Mouse (Mus musculus) embryonic facial prominence, embryonic 10.5 days (tissue): Measurements from ENCODE around the gene Cyp39a1. TPM values are rescaled to one million over a fixed set of nuclear protein-coding genes. Genes with fewer than 3 reads are reported as not detected.

ENCODE experiments used
- polyA plus RNA-seq: library from polyadenylated mRNA; unstranded; fragments of >200 nt; fragmentation: Nextera tagmentation; extraction: Ambion mirVana; gene quantifications from 2 replicates; pipeline ENCODE4 v1.2.1, GENCODE M21; 2016

The Cyp39a1 gene
- polyA plus RNA-seq, 1 experiment from 2014 or later: 34.2 TPM

Other genes starting within 250 kb of the Cyp39a1 start
- gene Mep1a, start 164.6 kb upstream of the Cyp39a1 start, polyA plus RNA-seq: not detected in 2 replicates
- 0.19 and 0.30 TPM in 2 replicates for gene Ankrd66, start 123.8 kb upstream of the Cyp39a1 start, polyA plus RNA-seq
- 5.0 and 5.1 TPM in 2 replicates for gene Pla2g7, start 99.3 kb upstream of the Cyp39a1 start, polyA plus RNA-seq
- gene Tdrd6, start 37.1 kb upstream of the Cyp39a1 start, polyA plus RNA-seq: 0.14 and 0.17 TPM in 2 replicates
- 34.5 and 38.1 TPM in 2 replicates for gene Slc25a27, start 211 bp upstream of the Cyp39a1 start, polyA plus RNA-seq
- gene Rcan2, start 133.9 kb downstream of the Cyp39a1 start, polyA plus RNA-seq: 3.2 and 5.6 TPM in 2 replicates